1 mouse cellular context compared by ENCODE assay signal in the genomic region with DNA sequence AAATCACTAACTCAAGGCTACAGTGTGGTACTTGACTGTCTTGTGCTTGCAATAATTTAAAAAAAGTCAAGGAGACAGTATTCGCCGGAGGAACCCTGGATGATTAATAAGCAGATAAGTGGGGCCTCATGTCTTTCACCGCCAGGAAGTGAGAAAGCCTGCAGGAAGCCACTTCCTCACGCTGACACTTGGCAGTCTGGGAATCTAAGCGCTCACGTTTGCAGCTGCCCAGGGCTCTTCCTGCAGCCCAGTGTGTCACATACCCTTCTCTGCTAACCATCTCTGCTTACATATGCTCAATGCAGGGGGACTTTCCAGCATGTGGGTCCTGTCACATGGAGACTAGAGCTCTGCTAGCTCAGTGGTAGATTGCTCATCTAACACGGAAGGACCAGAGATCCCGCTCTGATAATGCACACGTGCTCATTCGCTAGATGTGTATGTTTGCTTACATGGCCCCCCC.
TF ChIP-seq lines count a peak whose summit lies in the region.

No protein-coding gene starts in this region.

TF ChIP-seq in MEL, 35 proteins besides CTCF, POLR2A, EP300 and RAD21 (continued from another document):
- TF ChIP-seq USF1 (IDR thresholded peaks at IDR 0.05; ENCODE audit: low read depth, low read length): peak; percentile 69
- peak; percentile 58 for TF ChIP-seq ELF1 (IDR thresholded peaks at IDR 0.05; ENCODE audit: low read depth, low read length)
- TF ChIP-seq ZNF384 (IDR thresholded peaks at IDR 0.05; ENCODE audit: low read depth, low read length): peak; percentile 76
- TF ChIP-seq E2F4 (IDR thresholded peaks at IDR 0.05; ENCODE audit: borderline replicate concordance, low read depth, low read length): no peak
- TF ChIP-seq NELFE (IDR thresholded peaks at IDR 0.05; ENCODE audit: low read depth, low read length): peak; percentile 42; the same call in 1 of the 2 replicates
- TF ChIP-seq GATA1 (IDR thresholded peaks at IDR 0.05; ENCODE audit: low read depth, low read length): peak; percentile 57
- TF ChIP-seq SIN3A (IDR thresholded peaks at IDR 0.05; ENCODE audit: low read length): peak; percentile 65; the same call in 1 of the 2 replicates
- 0 out of 2 replicates have a peak, but pooled peaks have one; percentile 32 for TF ChIP-seq RCOR1 (IDR thresholded peaks at IDR 0.05; ENCODE audit: low read depth, low read length)
- no peak for TF ChIP-seq POLR2AphosphoS2 (IDR thresholded peaks at IDR 0.05; ENCODE audit: low read length)
- peak; percentile 70; the same call in 1 of the 2 replicates for TF ChIP-seq BHLHE40 (IDR thresholded peaks at IDR 0.05; ENCODE audit: borderline replicate concordance, low read depth, low read length)
- no peak for TF ChIP-seq GABPA (IDR thresholded peaks at IDR 0.05; ENCODE audit: low read depth, low read length)
- peak; percentile 88 for TF ChIP-seq MYC (IDR thresholded peaks at IDR 0.05; ENCODE audit: low read depth, low read length)
- TF ChIP-seq ETS1 (IDR thresholded peaks at IDR 0.05; ENCODE audit: low read depth, low read length): peak; percentile 70
- TF ChIP-seq MAX (IDR thresholded peaks at IDR 0.05; ENCODE audit: low read length): peak; percentile 90
